Mouse (Mus musculus): Measurements from ENCODE around the gene Fndc3b. TPM values are rescaled to one million over a fixed set of nuclear protein-coding genes. Genes with fewer than 3 reads are reported as not detected.

Gene Fndc3b
- polyA plus RNA-seq, 1 experiment from 2014 or later, result 24.5 TPM

DNA sequence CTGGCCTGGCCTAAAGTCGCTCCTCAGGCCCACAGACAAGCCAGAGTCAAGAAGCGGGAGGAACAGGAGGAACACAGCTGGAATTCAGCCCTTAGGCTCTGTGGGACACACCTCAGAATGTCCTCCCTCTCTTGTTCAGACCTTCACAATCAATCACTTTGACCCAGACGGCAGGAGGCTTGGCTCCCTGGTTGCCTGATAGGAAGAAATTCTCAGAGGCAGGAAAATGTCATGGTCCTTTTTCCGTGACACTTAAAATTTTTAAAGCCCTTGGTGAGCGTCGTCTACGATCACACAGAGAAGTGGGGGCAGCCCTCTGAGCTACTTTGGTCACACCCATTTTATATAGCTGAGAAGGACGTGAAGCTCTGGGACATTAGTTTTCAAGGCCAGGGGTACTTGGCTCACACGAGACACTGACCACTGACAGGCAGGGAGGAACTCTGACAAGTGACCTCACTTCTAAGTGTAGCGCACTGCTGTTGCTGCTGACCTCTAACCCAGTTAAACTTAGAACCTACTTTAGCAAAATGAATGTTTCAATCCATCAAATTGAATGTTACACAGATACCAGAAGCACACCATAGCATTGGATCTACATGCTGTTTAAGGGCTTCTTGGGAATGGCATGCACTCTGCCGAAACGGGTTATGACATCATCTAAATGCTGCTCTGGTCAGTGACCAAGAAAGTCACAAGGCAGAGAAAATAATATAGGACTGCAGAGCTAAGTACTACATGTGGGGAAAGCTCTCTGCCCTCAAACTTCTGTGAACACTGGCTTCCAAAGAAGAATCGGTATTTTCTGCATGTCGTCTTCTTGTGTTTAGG lies 181.7 kb downstream of the Fndc3b start:
- H3K27me3 ChIP-seq (replicated peaks), result no peaks in the 10 kb centered on the region
- H3K4me3 ChIP-seq (replicated peaks), result no peak overlapping the region
- H3K9me3 ChIP-seq, result no peaks in the 10 kb centered on the region
- peaks cover 3% of the 10 kb centered on the region; the same call in 1 of the 2 replicates for H3K4me1 ChIP-seq
- no peak for ATAC-seq (ENCODE audit: insufficient read depth, low FRiP score, low read depth)
- H3K9ac ChIP-seq, result no peak overlapping the region
- 61% methylated on average over 14 of the region's 14 CpGs for WGBS
- H3K4me2 ChIP-seq, result no peak overlapping the region
- H3K36me3 ChIP-seq, result 0 out of 2 replicates have a peak, but pooled peaks cover 7% of the 10 kb centered on the region
- no peak overlapping the region for H3K27ac ChIP-seq

DNA sequence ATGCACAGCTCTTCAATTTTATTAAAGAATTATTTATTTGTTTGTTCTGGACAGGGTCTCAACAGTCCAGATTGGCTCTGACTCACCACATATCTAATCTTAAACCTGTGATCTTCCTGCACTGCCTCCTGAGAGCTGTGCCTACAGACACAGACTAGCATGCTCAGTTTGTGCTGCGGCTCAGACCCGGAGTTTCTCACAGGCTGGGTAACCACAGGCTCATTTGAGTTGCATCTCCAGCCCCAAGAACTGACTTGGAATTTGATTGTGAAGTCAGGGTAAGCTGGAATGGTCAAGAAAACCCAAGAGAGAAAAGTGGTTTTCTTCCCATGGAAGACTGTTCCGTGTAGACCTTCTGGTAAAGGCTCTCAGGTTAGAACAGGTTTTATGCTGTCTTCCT lies 184.1 kb downstream of the Fndc3b start:
- Histone ChIP-seq H3K9ac (no peak overlapping the region), H3K4me2 (no peak overlapping the region), H3K27me3 (replicated peaks) (no peaks in the 10 kb centered on the region), H3K27ac (no peak overlapping the region), H3K36me3 (0 out of 2 replicates have a peak, but pooled peaks cover 7% of the 10 kb centered on the region), H3K4me1 (peaks cover 3% of the 10 kb centered on the region; the same call in 1 of the 2 replicates), H3K4me3 (replicated peaks) (no peak overlapping the region), H3K9me3 (no peaks in the 10 kb centered on the region)
- no peak for ATAC-seq (ENCODE audit: insufficient read depth, low FRiP score, low read depth)
- WGBS, result 93% methylated on average over 3 of the region's 3 CpGs

DNA sequence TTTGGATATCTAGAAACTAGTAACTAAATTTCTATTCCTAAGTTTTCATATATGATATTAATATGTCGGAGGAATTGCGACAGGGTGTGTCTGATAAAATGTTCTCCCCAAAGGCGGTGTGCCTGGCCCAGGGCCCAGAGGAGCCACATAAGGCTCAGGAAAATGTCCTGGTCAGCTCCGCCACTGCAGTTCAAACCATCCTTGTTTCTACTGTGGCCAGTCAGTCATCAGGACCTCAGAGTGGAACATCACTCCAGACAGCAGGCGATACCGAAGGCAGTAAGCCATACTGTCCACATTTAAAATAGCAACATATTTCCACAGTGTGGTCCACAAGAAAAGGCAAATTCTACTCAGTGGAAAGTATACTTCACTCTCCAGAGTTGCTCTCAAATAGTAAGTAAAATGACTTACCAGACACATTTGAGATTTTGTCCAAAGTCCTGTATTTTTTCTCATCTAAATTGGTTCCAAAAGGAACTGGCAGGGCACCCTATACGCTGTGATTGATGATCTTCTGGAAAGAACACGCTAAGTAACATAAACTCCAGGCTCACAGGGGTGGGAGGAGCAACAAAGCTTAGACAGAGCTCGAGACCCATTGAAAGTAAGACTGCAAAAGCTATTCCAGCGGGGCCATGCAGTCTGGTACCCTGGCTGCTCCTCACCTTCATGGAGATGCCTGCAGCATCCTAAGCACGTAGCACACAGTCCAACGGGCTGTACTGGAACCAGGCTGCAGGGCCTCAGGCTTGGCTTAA lies 187.8 kb downstream of the Fndc3b start:
- no peak overlapping the region for H3K9ac ChIP-seq
- no peaks in the 10 kb centered on the region for H3K9me3 ChIP-seq
- H3K27me3 ChIP-seq (replicated peaks), result no peaks in the 10 kb centered on the region
- no peaks in the 10 kb centered on the region for H3K36me3 ChIP-seq
- no peaks in the 10 kb centered on the region for H3K4me1 ChIP-seq
- no peak for ATAC-seq (ENCODE audit: insufficient read depth, low FRiP score, low read depth)
- no peak overlapping the region for H3K4me2 ChIP-seq
- H3K27ac ChIP-seq, result no peak overlapping the region
- no peak overlapping the region for H3K4me3 ChIP-seq (replicated peaks)
- 62% methylated on average over 12 of the region's 12 CpGs for WGBS

DNA sequence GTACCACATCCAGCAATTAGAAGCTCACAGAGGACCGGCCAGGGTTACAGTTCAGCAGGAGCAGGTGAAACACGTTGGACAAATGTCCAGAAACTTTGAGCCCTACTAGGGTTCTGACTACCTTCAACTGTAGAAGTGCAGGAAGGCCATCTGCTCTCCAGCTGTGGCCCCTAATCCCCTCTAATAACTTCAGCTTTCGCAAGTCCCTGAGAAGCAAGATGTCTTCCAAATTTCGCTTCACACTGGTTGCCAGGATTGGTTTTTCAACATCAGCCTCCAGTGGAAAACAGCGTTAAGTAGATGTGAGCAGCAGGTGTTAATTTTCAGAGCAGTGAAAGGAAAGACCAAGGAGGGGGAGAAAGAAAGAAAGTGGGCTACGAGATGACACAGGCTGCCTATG lies 190.7 kb downstream of the Fndc3b start:
- no peak overlapping the region for H3K4me3 ChIP-seq (replicated peaks)
- no peaks in the 10 kb centered on the region for H3K36me3 ChIP-seq
- H3K9me3 ChIP-seq, result no peaks in the 10 kb centered on the region
- 55% methylated on average over 6 of the region's 6 CpGs for WGBS
- H3K27ac ChIP-seq, result no peak overlapping the region
- no peak overlapping the region for H3K4me2 ChIP-seq
- no peak for ATAC-seq (ENCODE audit: insufficient read depth, low FRiP score, low read depth)
- no peaks in the 10 kb centered on the region for H3K27me3 ChIP-seq (replicated peaks)
- H3K9ac ChIP-seq, result no peak overlapping the region
- H3K4me1 ChIP-seq, result no peaks in the 10 kb centered on the region

DNA sequence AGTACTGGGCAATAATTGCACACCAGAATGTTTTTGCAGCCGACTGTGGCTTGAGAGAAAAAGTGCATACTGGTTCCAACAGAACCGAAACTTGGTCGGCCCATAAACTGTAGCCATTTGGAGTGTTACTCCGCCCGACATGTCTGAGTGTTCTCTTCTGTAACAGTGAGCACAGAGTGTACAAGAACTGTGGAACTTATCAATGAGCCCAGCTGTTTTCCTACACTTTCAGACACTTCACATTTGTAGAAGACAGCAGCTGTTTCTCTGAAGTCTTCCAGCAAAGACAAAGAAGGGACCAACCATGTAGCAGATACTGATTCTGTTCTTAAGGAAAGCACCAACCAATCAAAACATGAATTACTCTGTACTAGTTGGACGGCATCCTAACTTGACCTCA lies 191.6 kb downstream of the Fndc3b start:
- no peak overlapping the region for H3K27ac ChIP-seq
- WGBS, result 84% methylated on average over 6 of the region's 6 CpGs

DNA sequence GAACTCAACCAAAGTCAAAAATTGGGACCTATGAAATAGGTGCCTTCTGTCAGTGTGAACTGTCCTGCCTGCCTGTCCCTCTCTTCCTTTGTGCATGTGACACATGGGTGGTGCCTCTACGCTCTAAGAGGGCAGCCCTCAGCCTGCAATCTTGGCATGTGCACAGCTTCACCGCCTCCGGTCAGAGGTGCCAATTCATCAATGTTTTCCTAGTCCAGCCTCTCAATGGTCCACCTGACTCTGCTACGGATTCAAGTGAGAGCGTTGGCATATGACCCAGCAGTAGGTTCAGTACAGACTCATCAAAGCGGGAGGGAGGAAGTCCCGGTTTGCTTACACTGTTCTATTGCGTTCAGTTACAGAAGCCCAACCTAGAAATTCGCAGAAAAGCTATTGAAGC lies 192.2 kb downstream of the Fndc3b start:
- Histone ChIP-seq H3K36me3 (no peaks in the 10 kb centered on the region), H3K27ac (no peak overlapping the region), H3K4me2 (no peak overlapping the region), H3K4me1 (no peaks in the 10 kb centered on the region), H3K27me3 (replicated peaks) (no peaks in the 10 kb centered on the region), H3K9ac (no peak overlapping the region), H3K4me3 (replicated peaks) (no peak overlapping the region), H3K9me3 (no peaks in the 10 kb centered on the region)
- no peak; the same call in 1 of the 2 replicates for ATAC-seq (ENCODE audit: insufficient read depth, low FRiP score, low read depth)
- WGBS, result 86% methylated on average over 9 of the region's 9 CpGs

More for the DNA sequence above, 191.6 kb downstream of the Fndc3b start:
- no peak overlapping the region for H3K4me2 ChIP-seq
- H3K9me3 ChIP-seq, result no peaks in the 10 kb centered on the region
- H3K4me1 ChIP-seq, result no peaks in the 10 kb centered on the region
- no peak overlapping the region for H3K4me3 ChIP-seq (replicated peaks)
- ATAC-seq (ENCODE audit: insufficient read depth, low FRiP score, low read depth), result no peak
- H3K36me3 ChIP-seq, result no peaks in the 10 kb centered on the region
- no peak overlapping the region for H3K9ac ChIP-seq
- H3K27me3 ChIP-seq (replicated peaks), result no peaks in the 10 kb centered on the region

DNA sequence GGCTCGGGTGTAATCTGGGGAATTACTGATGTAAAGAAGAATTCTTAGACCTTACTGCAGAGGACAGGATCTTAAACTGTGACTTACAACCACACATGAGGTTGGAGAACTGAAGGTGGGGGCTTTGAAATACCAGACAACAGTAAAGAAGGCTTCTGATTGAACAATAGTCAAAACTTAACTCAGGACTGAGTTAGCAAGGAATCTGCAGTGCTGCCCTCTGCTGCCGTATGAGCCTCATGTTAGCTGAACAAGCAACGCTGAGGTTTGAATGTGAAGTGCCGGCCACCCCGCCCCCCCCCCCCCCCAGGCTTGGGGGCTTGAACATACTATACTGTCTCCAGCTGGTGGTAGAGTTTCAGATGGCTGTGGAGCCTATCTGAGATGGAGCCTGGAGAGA lies 194.6 kb downstream of the Fndc3b start:
- Histone ChIP-seq H3K27me3 (replicated peaks) (no peaks in the 10 kb centered on the region), H3K27ac (no peak overlapping the region), H3K9me3 (no peaks in the 10 kb centered on the region), H3K36me3 (no peaks in the 10 kb centered on the region), H3K4me1 (no peaks in the 10 kb centered on the region), H3K4me3 (replicated peaks) (no peak overlapping the region), H3K9ac (no peak overlapping the region), H3K4me2 (no peak overlapping the region)
- WGBS, result 51% methylated on average over 5 of the region's 5 CpGs
- ATAC-seq (ENCODE audit: insufficient read depth, low FRiP score, low read depth), result no peak

DNA sequence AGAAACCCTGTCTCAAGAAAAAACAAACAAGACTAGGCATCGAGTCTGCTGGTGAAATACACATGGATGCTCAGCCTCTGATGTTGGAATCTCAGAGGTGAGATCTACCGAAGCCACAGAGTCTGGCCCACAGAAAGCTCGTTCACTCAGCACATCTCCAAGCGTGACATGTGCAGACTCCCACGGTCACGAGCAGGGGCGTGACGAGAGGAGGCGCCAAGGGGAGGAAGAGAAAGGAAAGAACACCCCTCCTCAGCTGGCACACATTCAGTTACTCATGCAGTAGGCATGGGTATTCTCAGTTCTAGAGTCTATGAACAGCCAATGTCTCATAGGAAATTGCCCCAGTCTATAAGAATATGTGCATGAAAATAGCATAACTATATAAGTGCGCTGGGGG lies 199.3 kb downstream of the Fndc3b start:
- no peak overlapping the region for H3K4me3 ChIP-seq (replicated peaks)
- 77% methylated on average over 10 of the region's 10 CpGs for WGBS
- H3K4me1 ChIP-seq, result no peaks in the 10 kb centered on the region

DNA sequence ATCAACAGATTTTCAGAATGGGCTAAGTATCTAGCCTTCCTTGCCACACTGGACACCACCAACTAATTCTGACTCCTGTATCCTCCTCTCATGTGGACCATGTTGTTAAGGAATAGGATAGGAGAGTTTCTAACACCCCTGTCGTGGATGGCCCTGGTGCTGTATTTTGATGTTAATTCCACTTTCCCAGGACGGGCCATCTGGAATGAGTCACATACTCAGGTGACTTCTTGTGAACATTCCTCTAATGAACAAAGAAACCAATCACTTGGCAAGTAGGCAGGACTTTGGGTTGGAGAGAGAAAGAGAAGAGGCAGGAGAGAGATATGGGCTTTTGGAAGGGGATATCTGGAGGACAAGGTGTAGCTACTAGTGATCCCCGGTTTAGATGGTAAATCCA lies 204.2 kb downstream of the Fndc3b start:
- Histone ChIP-seq H3K27me3 (replicated peaks) (no peaks in the 10 kb centered on the region), H3K4me1 (no peaks in the 10 kb centered on the region), H3K36me3 (peaks cover 16% of the 10 kb centered on the region), H3K9ac (no peak overlapping the region), H3K4me3 (replicated peaks) (no peak overlapping the region), H3K9me3 (no peaks in the 10 kb centered on the region), H3K4me2 (no peak overlapping the region), H3K27ac (no peak overlapping the region)
- ATAC-seq (ENCODE audit: insufficient read depth, low FRiP score, low read depth), result no peak
- 76% methylated on average over 3 of the region's 3 CpGs for WGBS

More for the DNA sequence above, 199.3 kb downstream of the Fndc3b start:
- H3K4me2 ChIP-seq, result no peak overlapping the region
- no peak overlapping the region for H3K27ac ChIP-seq
- peaks cover 10% of the 10 kb centered on the region; the same call in 1 of the 2 replicates for H3K36me3 ChIP-seq
- no peaks in the 10 kb centered on the region for H3K9me3 ChIP-seq
- no peak overlapping the region for H3K9ac ChIP-seq
- no peaks in the 10 kb centered on the region for H3K27me3 ChIP-seq (replicated peaks)
- ATAC-seq (ENCODE audit: insufficient read depth, low FRiP score, low read depth), result no peak

DNA sequence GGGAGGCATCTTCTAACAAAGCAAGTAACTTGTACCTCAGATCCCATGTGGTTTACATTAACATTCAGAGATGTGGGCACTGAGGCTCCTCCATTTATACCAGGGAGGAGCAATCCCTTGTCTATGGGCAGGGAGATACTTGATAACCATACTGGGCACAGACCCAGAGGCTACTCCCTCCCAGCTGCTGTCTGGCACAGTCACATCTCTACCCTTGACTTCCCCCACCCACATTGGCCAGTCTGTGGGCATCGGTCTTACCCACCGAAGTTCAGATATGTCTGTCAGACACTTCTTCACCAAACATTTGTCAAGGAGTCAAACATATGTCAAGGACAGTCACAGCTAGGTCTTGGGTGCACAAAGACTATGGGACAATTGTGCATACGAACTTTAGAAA lies 205.5 kb downstream of the Fndc3b start:
- Histone ChIP-seq H3K27ac (no peak overlapping the region), H3K4me1 (no peaks in the 10 kb centered on the region), H3K4me3 (replicated peaks) (no peak overlapping the region), H3K36me3 (peaks cover 16% of the 10 kb centered on the region), H3K9ac (no peak overlapping the region), H3K4me2 (no peak overlapping the region), H3K9me3 (no peaks in the 10 kb centered on the region), H3K27me3 (replicated peaks) (no peaks in the 10 kb centered on the region)
- 90% methylated on average over 3 of the region's 3 CpGs for WGBS
- ATAC-seq (ENCODE audit: insufficient read depth, low FRiP score, low read depth), result no peak

DNA sequence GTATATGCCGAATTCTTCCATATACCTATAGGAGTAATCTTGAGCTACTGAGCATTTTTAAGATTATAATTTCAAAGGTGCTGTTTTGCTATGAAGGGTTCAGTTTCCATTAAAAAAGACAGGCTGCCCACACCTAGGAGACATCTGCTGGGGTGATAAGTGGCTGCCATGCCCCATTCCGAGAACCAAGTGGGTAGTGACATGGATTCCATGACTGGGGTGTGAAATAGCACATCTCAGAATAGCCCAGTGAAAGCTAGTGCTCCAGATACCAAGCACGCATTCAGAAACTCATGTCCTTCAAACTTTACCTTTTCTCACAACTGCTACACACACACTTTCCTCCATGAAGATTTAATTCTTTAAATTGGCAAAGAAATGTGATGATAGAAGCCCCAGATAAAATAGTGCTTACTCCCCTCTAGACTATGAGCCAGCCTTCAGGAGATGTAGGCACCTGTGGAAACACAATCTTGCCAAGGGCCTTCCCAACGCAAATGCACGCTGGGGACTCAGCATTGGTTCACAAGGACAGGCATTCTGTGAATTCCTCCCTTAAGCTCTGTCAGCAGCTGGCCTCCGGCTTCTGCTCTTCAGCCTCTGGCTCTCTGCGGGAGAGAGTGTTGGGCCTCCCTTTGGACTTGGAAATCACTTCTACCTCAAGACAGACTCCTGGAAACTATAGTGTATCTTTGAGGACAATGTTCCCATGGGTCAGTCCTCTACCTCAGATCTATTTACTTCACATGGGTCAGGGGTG lies 207.6 kb downstream of the Fndc3b start:
- Histone ChIP-seq H3K4me1 (no peaks in the 10 kb centered on the region), H3K9ac (no peak overlapping the region), H3K9me3 (no peaks in the 10 kb centered on the region), H3K27ac (no peak overlapping the region), H3K36me3 (peaks cover 15% of the 10 kb centered on the region), H3K4me2 (no peak overlapping the region), H3K4me3 (replicated peaks) (no peak overlapping the region), H3K27me3 (replicated peaks) (no peaks in the 10 kb centered on the region)
- 89% methylated on average over 7 of the region's 7 CpGs for WGBS
- ATAC-seq (ENCODE audit: insufficient read depth, low FRiP score, low read depth), result no peak
